Mouse (Mus musculus) forebrain, embryonic 11.5 days (tissue): ENCODE results near the gene Itpr1. TPM values are rescaled to one million over a fixed set of nuclear protein-coding genes. Genes with fewer than 3 reads are reported as not detected.

Source experiments
- ATAC-seq: fragments of 200-750 bp; cut with Nextera tagmentation; replicated peaks from 2 replicates; pipeline ENCODE4 v1.8.0; 2017; ENCODE audit warnings: moderate TSS enrichment; ENCODE audit not compliant: low FRiP score
- DNase-seq: peaks from one replicate; pipeline ENCODE4 v3.0.0-alpha.2; 2017; ENCODE audit warnings: low spot score
- H3K27ac ChIP-seq: fragments of 300-500 bp; sonication (generic); 2 replicates; pipeline ENCODE4 v1.5.1; 2014; ENCODE audit warnings: low read depth, low read length
- H3K27me3 ChIP-seq: fragments of 300-500 bp; sonication (generic); 2 replicates; pipeline ENCODE4 v1.6.1; 2014; ENCODE audit warnings: mild to moderate bottlenecking, low read length, mixed read lengths; ENCODE audit not compliant: control insufficient read depth, insufficient read depth
- H3K36me3 ChIP-seq: fragments of 300-500 bp; sonication (generic); 2 replicates; pipeline ENCODE4 v1.6.1; 2014; ENCODE audit warnings: mild to moderate bottlenecking, low read length, moderate library complexity, mixed read lengths; ENCODE audit not compliant: control insufficient read depth, insufficient read depth
- H3K4me1 ChIP-seq: fragments of 300-500 bp; sonication (generic); replicated peaks from 2 replicates; pipeline ENCODE4 v1.6.1; 2014; ENCODE audit warnings: low read length, mixed read lengths; ENCODE audit not compliant: control insufficient read depth, insufficient read depth
- H3K4me2 ChIP-seq: fragments of 300-500 bp; sonication (generic); 2 replicates; pipeline ENCODE4 v1.6.1; 2014; ENCODE audit warnings: low read depth, mild to moderate bottlenecking, low read length, moderate library complexity, mixed read lengths; ENCODE audit not compliant: severe bottlenecking
- H3K4me3 ChIP-seq: fragments of 300-500 bp; sonication (generic); 2 replicates; pipeline ENCODE4 v1.5.1; 2014; ENCODE audit warnings: low read depth, low read length
- H3K9ac ChIP-seq: fragments of 300-500 bp; sonication (generic); 2 replicates; pipeline ENCODE4 v1.6.1; 2014; ENCODE audit warnings: low read length
- H3K9me3 ChIP-seq: fragments of 300-500 bp; sonication (generic); 2 replicates; pipeline ENCODE4 v1.6.1; 2016; ENCODE audit warnings: low read length, mixed read lengths; ENCODE audit not compliant: control insufficient read depth
- WGBS: fragments of 180-500 bp; shearing (Covaris S2); extraction: QIAGEN DNeasy Blood & Tissue Kit; methylation state at CpG from one replicate; pipeline ENCODE4 v1.1.7; 2014; 5-methylcytosine and 5-hydroxymethylcytosine counted together
- polyA plus RNA-seq: library from polyadenylated mRNA; unstranded; fragments of >200 nt; fragmentation: Nextera tagmentation; extraction: Ambion mirVana; gene quantifications from 2 replicates; pipeline ENCODE4 v1.2.1, GENCODE M21; 2014

Itpr1 gene
- polyA plus RNA-seq, 1 experiment from 2014 or later: 8.1 TPM

DNA sequence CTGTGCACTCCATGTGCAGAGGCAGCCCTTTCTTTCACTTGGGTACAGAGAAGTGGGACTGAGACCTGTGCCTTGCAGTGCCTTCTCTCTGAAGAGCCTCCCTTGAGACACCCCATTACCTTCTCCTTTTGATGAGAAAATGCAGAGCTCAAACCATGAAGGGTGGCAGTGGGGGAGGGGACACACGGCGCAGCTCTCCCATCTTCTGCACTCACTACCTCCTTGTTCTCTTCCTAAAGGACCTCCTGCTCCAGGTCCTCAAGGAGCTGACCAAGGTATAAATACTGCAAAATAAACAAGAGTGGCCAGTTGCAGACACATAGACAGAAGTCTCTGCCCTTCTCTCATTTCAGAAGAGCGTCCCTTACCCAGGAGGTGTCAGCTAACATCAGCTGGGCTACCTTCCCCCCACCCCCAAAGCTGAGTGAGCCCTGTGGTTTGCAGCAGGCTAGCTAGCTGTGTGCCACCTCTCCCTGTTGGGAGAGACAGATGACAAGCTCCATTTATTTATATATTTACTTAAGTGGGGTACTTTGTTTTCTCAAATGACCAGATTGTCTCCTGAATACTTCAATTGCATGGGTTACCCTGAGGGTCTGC, 255.4 kb downstream of the Itpr1 start:
- 75% methylated on average over 3 of the region's 3 CpGs for WGBS
- no peak for ATAC-seq

DNA sequence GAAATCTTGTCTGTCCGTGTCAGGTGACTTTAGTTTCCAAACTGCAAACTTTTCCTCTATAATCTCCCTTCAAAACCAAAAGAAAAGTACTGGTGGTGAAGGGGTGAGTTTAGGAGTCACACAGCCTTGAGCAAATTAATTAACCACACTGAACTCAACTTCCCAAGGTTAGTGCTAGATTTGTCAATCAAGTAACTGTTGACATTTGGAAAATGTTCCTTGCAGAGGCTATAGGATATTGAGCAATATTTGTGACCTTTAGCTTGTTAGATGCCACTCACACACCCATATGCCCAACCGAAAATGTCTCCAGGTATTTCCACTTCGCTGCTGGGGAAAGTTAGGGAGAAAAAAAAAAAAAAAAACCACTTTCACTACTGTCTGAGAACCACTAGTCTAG, 259.0 kb downstream of the Itpr1 start:
- no peaks in the 10 kb centered on the region for H3K9me3 ChIP-seq
- no peaks in the 10 kb centered on the region for H3K36me3 ChIP-seq
- no peak overlapping the region for H3K27ac ChIP-seq
- no peak overlapping the region for H3K9ac ChIP-seq
- no peak for DNase-seq
- no peak overlapping the region for H3K4me3 ChIP-seq
- H3K27me3 ChIP-seq: no peaks in the 10 kb centered on the region
- 87% methylated on average over 3 of the region's 3 CpGs for WGBS
- no peak for ATAC-seq
- no peak overlapping the region for H3K4me2 ChIP-seq
- no peaks in the 10 kb centered on the region for H3K4me1 ChIP-seq

More for the DNA sequence above, 255.4 kb downstream of the Itpr1 start:
- no peaks in the 10 kb centered on the region for H3K9me3 ChIP-seq
- no peak overlapping the region for H3K4me2 ChIP-seq
- no peaks in the 10 kb centered on the region for H3K27me3 ChIP-seq
- H3K4me3 ChIP-seq: no peak overlapping the region
- no peaks in the 10 kb centered on the region for H3K36me3 ChIP-seq
- H3K27ac ChIP-seq: no peak overlapping the region
- DNase-seq: no peak
- H3K4me1 ChIP-seq: no peaks in the 10 kb centered on the region
- no peak overlapping the region for H3K9ac ChIP-seq

DNA sequence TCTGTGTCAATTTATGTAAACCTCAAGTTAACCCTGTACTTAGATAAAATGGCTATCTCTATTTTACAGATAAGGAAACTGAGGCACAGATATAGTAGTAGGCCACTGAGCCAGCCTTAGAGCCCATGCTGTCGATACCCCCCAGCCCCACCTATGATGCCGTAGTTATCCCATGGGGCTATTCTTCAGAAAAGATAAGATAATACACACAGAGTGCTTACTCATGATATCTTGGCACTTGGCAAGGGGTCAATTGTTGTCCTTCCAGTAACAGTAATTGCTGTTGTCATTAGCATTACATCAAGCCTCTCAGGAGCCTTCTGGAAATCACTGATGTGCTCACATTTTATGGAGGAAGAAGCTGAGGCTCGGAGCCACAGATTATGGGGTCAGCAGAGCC, 259.9 kb downstream of the Itpr1 start:
- H3K9me3 ChIP-seq: no peaks in the 10 kb centered on the region
- H3K4me2 ChIP-seq: no peak overlapping the region
- no peaks in the 10 kb centered on the region for H3K4me1 ChIP-seq
- WGBS: 91% methylated on average over 3 of the region's 3 CpGs
- no peak for DNase-seq
- no peak for ATAC-seq
- H3K9ac ChIP-seq: no peak overlapping the region
- H3K27me3 ChIP-seq: no peaks in the 10 kb centered on the region
- H3K27ac ChIP-seq: no peak overlapping the region
- H3K4me3 ChIP-seq: no peak overlapping the region
- no peaks in the 10 kb centered on the region for H3K36me3 ChIP-seq

DNA sequence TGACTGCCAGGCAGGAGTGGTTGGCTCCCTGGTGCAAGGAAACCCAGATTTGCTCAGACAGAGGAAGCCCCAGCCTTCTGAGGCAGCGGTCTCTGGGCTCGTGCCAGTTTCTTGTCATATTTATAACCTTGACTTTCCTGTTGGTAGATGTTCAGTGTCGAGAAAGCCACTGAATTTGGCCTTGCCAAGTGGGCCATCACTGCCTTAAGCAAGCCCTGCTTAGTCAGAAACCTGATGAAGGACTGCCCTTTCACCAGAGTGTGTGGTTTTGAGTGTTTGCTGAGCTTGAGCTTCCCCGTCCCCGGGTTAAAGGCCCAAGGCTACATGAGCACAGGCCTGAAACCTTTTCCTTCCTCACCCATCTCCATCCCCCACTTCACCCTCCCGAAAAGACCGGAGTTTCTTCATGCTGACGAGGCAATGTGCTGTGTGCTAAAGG, 263.9 kb downstream of the Itpr1 start:
- Histone ChIP-seq H3K4me2 (no peak overlapping the region), H3K4me3 (no peak overlapping the region), H3K36me3 (no peaks in the 10 kb centered on the region), H3K9ac (no peak overlapping the region), H3K27me3 (no peaks in the 10 kb centered on the region), H3K27ac (no peak overlapping the region), H3K9me3 (no peaks in the 10 kb centered on the region), H3K4me1 (no peaks in the 10 kb centered on the region)
- DNase-seq (no peak), ATAC-seq (no peak)
- 85% methylated on average over 8 of the region's 8 CpGs for WGBS

DNA sequence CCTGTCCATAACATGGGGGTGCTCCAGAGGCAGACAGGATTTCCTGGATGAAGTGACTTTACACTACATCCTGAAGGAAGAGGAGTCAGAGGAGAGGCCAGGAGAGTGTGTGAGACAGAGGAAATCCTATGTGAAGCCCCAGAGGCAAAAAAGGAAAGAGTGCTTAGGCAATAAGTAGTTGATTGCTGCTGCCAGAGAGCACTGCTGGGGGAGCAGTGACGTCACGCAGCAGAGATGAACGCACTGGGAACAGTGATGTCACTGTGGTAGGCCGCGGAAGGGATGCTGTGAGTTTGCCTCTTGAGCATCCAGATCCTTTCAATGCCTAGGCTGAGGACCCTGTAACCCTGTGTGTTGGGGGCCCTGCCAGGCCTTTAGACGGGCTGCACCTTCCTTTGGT, 264.7 kb downstream of the Itpr1 start:
- H3K9me3 ChIP-seq: no peaks in the 10 kb centered on the region
- no peaks in the 10 kb centered on the region for H3K27me3 ChIP-seq
- no peaks in the 10 kb centered on the region for H3K36me3 ChIP-seq
- WGBS: 92% methylated on average over 6 of the region's 6 CpGs
- DNase-seq (peak; percentile 17), ATAC-seq (no peak)
- H3K4me3 ChIP-seq: no peak overlapping the region
- no peak overlapping the region for H3K4me2 ChIP-seq
- H3K4me1 ChIP-seq: no peaks in the 10 kb centered on the region
- H3K27ac ChIP-seq: no peak overlapping the region
- no peak overlapping the region for H3K9ac ChIP-seq

DNA sequence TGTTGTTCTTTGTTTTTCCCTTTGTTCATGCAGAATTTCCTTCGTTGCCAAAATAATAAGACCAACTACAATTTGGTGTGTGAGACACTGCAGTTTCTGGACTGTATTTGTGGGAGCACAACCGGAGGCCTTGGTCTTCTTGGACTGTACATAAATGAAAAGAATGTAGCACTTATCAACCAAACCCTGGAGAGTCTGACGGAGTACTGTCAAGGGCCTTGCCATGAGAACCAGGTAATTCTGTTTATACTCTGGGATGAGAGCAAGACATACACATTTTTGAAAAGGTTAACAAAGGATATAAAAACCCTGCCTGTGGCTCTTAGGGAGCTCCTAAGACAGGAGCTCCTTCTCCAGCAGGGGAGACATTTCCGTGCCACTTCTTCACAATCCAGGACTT, 268.3 kb downstream of the Itpr1 start:
- no peak overlapping the region for H3K4me3 ChIP-seq
- DNase-seq: no peak

DNA sequence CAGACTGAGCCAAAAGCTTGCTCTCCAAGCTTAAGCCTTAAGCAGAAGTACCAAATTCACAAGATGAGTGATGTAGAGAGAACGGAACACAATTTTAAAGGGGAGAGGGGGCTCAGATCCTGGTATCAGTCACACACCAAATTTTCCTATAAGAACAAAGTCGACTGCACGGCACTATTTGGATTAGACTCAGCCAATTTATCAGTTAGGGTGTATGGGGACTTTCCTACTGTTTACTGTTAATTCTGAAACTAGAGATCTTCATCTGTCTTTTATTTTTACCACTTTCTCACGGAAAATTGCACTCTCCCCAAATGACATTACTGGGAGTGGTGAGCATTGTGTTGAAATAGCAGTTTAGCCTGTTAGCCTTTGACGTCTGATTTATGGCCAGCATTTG, 269.6 kb downstream of the Itpr1 start:
- Histone ChIP-seq H3K4me1 (no peaks in the 10 kb centered on the region), H3K9me3 (no peaks in the 10 kb centered on the region), H3K27me3 (no peaks in the 10 kb centered on the region), H3K4me3 (no peak overlapping the region), H3K36me3 (no peaks in the 10 kb centered on the region; the same call in 1 of the 2 replicates), H3K27ac (no peak overlapping the region), H3K4me2 (no peak overlapping the region), H3K9ac (no peak overlapping the region)
- DNase-seq (no peak), ATAC-seq (no peak)
- 93% methylated on average over 5 of the region's 5 CpGs for WGBS

More for the DNA sequence above, 268.3 kb downstream of the Itpr1 start:
- Histone ChIP-seq H3K9me3 (no peaks in the 10 kb centered on the region), H3K36me3 (no peaks in the 10 kb centered on the region; the same call in 1 of the 2 replicates), H3K27me3 (no peaks in the 10 kb centered on the region), H3K9ac (no peak overlapping the region), H3K4me1 (no peaks in the 10 kb centered on the region), H3K27ac (no peak overlapping the region), H3K4me2 (no peak overlapping the region)
- WGBS: 89% methylated on average over 4 of the region's 4 CpGs
- ATAC-seq: no peak

DNA sequence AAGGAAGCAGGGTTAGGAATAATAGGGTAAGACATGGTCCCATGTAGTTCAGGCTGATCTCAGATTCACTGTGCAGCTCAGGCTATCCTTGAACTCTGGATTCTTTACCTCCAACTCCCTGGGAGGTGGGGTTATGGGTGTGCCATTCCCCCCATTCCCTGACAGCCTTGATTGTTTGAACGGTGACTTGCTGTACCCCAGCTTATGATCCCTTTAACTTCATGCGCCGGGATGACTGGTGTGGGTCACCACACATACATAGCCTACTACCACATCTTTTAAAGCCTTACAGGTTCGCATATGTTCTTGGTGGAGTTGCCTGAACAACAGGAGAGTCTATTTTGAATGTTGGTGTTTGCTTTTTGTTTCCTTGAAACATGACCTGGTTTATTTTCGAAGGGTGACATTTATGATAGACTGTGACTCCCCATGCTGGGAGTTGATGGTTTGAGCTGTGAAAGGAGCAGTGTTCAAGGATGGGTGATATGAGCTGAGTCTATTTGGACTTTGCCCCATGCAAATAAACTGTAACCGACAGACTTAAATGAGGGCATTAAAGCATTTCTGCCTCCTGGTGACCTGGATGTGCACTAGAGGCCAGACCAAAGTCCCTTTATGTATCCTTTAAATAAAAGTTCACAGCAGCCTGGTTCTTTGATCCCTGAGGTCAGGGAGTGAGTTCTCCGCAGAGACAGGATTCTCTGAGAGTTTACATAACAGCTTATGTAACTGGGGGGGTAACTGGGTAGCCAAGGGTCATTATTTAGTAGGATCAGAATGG, 273.5 kb downstream of the Itpr1 start:
- no peak overlapping the region for H3K4me3 ChIP-seq
- no peaks in the 10 kb centered on the region for H3K27me3 ChIP-seq
- no peak overlapping the region for H3K27ac ChIP-seq
- no peaks in the 10 kb centered on the region for H3K4me1 ChIP-seq
- 93% methylated on average over 7 of the region's 7 CpGs for WGBS
- H3K4me2 ChIP-seq: no peak overlapping the region
- DNase-seq: no peak
- H3K9me3 ChIP-seq: no peaks in the 10 kb centered on the region
- ATAC-seq: no peak
- H3K36me3 ChIP-seq: no peaks in the 10 kb centered on the region; the same call in 1 of the 2 replicates
- H3K9ac ChIP-seq: no peak overlapping the region
